Mouse (Mus musculus): ENCODE results near the gene Dnm1.

Dnm1 gene

DNA sequence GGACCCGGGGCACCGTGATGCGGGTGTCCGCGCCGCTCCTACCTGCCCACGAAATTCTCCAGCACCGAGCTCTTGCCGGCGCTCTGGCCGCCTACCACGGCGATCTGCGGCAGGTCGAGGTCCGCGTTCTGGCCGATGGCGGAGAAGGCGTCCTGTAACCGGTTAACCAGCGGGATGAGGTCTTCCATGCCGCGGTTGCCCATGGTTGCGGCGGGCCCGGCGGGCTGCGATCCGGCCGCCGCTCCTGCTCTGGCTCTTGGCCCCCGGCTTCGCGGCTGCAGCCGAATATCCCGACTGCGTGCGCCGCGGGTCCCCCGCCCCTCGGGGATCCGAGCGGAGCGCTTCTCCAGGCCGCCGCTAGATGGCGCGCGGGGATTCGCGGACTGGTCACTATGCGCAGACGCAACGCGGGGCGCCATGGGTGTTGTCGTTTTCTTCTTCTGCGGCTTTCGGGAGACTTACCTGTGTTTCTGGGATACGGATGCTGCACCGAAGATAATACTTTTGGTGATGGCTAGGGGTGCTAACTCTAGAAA is at the start of gene Dnm1:
Gene Dnm1 (minus strand): TSS at position 332 of the 536 bp plus-strand sequence.
- peak; percentile 90 for DNase-seq (ENCODE audit: low read depth, low spot score)
- Histone ChIP-seq H3K27me3 (ENCODE audit: control insufficient read depth, insufficient read depth, low read length, poor library complexity, severe bottlenecking) (peaks cover 2% of the 10 kb centered on the region; the same call in 1 of the 2 replicates), H3K36me3 (ENCODE audit: control insufficient read depth, insufficient read depth, low read length, poor library complexity, severe bottlenecking) (no peaks in the 10 kb centered on the region)

DNA sequence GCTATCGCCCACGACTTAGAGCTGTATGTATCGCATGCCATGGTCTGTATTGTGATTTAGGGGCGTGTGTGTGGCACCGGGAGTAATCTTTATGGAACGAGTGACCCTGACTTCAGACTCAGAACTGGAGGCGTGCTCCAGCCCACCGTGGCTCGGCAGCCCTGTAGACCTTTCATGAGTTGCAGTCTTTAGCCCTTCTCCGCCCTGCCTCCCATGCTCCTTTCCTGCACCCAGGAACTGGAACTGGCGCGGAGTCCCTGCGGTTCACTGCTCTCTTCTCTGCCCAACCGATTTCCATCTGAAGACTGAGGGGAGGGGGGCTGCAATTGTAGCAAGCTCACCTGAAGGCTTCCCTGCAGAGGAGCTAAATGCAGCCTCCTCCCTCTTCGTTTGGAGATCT is 43.6 kb upstream of the Dnm1 start:
- Histone ChIP-seq H3K36me3 (ENCODE audit: control insufficient read depth, insufficient read depth, low read length, poor library complexity, severe bottlenecking) (no peaks in the 10 kb centered on the region; the same call in 1 of the 2 replicates), H3K27me3 (ENCODE audit: control insufficient read depth, insufficient read depth, low read length, poor library complexity, severe bottlenecking) (no peaks in the 10 kb centered on the region)
- peak; percentile 10 for DNase-seq (ENCODE audit: low read depth, low spot score)

DNA sequence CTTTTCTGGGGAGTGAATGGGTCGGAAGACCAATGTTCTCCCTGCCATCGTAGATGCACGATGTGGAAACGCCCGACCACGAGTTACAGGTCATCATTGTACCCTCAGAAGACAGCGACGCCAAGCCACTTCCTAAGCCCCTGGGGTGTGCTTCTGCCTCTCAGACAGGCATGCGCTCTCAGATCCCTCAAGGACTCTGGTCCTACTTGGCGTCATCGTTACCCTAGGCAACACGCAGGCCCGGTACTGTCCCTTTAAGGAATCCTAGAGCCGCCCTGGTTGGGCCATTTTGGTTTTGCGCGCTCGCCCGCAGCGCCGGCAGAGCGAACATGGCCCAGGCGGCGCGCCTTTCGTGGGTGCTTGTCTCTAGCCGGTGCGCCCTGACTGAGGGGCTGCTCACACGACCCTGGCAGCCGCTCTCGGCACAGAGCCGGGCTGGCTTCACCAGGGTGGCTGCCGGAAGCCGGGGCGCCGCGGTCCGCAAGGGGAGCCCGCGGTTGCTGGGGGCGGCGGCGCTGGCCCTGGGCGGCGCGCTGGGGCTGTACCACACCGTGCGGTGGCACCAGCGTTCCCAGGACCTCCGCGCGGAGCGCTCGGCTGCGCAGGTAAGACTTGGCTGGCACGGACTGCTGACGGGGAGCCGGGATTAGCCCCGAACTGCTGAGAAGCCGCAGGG is 42.9 kb upstream of the Dnm1 start:
- H3K36me3 ChIP-seq (ENCODE audit: control insufficient read depth, insufficient read depth, low read length, poor library complexity, severe bottlenecking): no peaks in the 10 kb centered on the region
- DNase-seq (ENCODE audit: low read depth, low spot score): peak; percentile 92

DNA sequence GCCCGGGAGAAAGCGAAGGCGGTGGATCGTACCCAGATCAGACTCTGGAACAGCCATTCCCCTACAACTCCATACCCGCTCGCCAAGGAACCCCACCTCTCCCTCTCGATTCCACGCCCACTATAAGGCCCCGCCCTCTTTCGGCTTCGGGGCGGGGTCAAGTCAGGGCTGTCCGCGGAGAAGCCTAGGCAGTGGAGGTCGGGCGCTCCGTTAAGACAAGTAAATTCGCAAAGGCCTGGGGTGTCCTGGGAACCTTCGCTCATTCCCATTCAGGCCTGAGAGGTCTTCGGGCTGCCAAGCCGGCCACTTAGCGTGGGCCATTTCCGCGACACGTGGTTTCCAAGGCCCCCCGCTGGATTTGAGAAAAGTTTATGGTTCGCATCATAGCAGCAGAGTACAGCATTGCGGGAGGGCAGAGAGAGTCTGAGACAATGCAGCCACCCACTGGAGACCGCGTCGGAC is 42.4 kb upstream of the Dnm1 start, which contains the start of gene Ptges2:
Gene Ptges2 (plus strand): TSS at position 413 of the 462 bp plus-strand sequence.
- peak; percentile 89 for DNase-seq (ENCODE audit: low read depth, low spot score)
- H3K36me3 ChIP-seq (ENCODE audit: control insufficient read depth, insufficient read depth, low read length, poor library complexity, severe bottlenecking): no peaks in the 10 kb centered on the region
- H3K27me3 ChIP-seq (ENCODE audit: control insufficient read depth, insufficient read depth, low read length, poor library complexity, severe bottlenecking): no peaks in the 10 kb centered on the region

More for the DNA sequence above, 42.9 kb upstream of the Dnm1 start:
- H3K27me3 ChIP-seq (ENCODE audit: control insufficient read depth, insufficient read depth, low read length, poor library complexity, severe bottlenecking): no peaks in the 10 kb centered on the region

DNA sequence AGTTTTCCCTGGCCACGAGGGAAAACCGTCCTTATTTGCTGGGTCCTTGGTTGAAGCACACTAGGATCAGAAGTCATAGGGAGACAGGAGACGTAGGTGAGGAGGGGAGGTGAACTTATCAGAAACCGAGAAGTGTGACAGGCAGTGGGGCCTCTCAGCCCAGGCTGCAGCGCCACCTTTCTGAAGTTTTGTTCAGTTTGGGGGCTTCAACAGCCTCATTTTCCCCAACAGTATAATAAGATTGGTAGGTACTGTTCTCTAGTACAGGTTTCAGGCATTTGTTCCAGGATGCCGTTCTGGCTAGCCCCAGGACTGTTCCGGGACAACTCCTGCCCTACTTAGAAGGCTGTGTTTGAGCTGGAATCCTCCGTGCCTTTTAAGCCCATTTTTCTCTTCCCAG is 41.8 kb upstream of the Dnm1 start:
- DNase-seq (ENCODE audit: low read depth, low spot score): peak; percentile 43
- Histone ChIP-seq H3K27me3 (ENCODE audit: control insufficient read depth, insufficient read depth, low read length, poor library complexity, severe bottlenecking) (no peaks in the 10 kb centered on the region), H3K36me3 (ENCODE audit: control insufficient read depth, insufficient read depth, low read length, poor library complexity, severe bottlenecking) (no peaks in the 10 kb centered on the region)

DNA sequence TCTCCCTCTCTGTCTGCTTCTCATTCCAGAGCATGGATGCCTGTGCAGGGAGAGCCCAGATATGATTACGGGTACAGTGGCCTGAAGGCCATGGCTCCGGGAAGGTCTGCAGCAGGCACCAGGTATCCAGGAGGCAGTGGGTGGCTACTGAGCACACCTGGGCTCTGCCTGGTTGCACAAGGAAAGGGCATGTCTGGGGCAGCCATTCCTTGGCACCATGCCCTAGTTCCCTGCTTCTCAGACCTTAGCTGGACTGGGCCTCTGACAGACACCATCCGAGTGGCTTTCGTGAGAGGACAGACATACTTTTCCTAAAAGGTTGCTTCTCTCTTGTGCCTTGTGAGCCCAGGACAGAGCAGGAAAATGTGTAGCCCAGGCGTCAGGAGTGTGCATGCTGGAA is 38.9 kb upstream of the Dnm1 start:
- Histone ChIP-seq H3K36me3 (ENCODE audit: control insufficient read depth, insufficient read depth, low read length, poor library complexity, severe bottlenecking) (no peaks in the 10 kb centered on the region), H3K27me3 (ENCODE audit: control insufficient read depth, insufficient read depth, low read length, poor library complexity, severe bottlenecking) (no peaks in the 10 kb centered on the region)
- DNase-seq (ENCODE audit: low read depth, low spot score): no peak

DNA sequence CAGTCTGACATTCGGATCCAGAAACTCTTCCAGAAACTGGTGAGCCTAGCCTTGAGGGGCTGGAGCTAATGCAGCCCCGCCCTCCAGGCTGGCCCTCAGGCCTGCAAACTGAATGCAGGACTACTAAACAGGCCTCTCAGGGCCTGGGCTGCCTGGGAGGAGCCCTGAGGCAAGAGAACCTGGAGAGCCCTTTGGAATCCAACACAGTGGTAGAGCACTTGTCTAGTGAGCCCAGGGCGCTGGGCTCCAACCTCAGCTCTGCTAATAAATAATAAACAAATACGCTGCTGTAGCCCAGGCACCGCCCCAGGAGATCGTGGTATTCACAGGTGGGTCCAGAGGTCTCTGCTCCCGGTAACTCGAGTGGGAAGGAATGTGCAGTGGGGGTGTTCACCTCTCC is 37.7 kb upstream of the Dnm1 start:
- Histone ChIP-seq H3K27me3 (ENCODE audit: control insufficient read depth, insufficient read depth, low read length, poor library complexity, severe bottlenecking) (no peaks in the 10 kb centered on the region), H3K36me3 (ENCODE audit: control insufficient read depth, insufficient read depth, low read length, poor library complexity, severe bottlenecking) (no peaks in the 10 kb centered on the region)
- no peak for DNase-seq (ENCODE audit: low read depth, low spot score)

DNA sequence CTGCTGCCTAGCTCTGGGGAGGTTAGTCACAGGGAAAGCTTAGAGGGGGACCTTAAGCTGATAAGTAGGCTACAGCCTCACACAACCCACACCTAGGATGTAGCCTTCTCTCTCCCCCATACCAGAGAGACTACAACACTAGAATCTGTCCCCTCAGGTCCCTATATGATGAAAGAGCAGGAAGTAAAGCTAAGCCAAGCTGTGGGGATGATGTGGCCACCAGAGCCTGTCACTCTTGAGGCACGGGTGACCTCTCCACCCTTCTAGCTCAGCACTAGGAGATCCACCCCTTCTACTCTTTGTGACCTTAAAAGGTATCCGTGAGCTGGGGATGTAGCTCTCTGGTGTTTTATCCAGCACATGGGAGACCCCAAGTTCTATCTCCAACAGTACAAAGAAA is 36.0 kb upstream of the Dnm1 start:
- no peaks in the 10 kb centered on the region for H3K36me3 ChIP-seq (ENCODE audit: control insufficient read depth, insufficient read depth, low read length, poor library complexity, severe bottlenecking)
- no peak for DNase-seq (ENCODE audit: low read depth, low spot score)
- H3K27me3 ChIP-seq (ENCODE audit: control insufficient read depth, insufficient read depth, low read length, poor library complexity, severe bottlenecking): no peaks in the 10 kb centered on the region

DNA sequence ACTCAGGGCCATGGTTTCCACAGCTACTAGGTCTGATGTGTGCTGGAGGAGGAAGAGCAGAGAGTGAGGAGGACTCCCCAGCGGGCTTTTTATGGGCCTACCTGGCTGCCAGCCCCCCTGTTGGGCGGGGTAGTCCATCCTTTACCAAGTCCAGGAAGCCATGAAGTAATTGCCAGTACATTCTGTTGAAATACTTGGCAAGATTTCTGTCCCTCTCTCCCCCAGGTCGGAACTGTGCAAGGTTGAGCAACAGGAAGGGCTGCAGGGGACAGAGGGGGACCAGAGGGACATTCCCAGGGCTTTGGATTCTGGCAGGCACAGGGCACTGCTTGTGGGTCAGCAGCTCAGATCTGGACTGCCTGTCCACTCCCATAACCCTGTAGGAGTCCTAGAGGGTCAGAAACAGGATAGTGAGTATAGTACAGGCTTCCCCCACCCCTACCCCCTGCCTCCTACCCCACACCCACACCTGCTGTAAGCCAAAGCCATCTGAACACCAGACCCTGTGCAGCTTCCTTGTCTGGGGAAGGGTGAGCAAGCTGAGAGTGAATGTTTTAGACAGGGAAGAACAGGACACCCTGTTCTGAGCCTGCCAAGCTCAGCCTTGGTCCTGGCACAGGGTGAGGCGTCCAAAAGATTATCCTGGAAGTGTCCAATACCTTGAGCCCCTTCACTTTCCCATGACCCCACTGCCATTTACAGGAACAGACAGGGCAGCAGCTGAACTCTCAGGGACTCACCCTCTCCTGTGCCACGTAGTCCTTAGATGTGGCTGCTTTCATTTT is 34.8 kb upstream of the Dnm1 start, which contains the start of gene Lcn2:
Gene Lcn2 (minus strand): TSS at position 547 of the 785 bp plus-strand sequence.
- H3K27me3 ChIP-seq (ENCODE audit: control insufficient read depth, insufficient read depth, low read length, poor library complexity, severe bottlenecking): no peaks in the 10 kb centered on the region
- no peaks in the 10 kb centered on the region for H3K36me3 ChIP-seq (ENCODE audit: control insufficient read depth, insufficient read depth, low read length, poor library complexity, severe bottlenecking)
- DNase-seq (ENCODE audit: low read depth, low spot score): no peak

DNA sequence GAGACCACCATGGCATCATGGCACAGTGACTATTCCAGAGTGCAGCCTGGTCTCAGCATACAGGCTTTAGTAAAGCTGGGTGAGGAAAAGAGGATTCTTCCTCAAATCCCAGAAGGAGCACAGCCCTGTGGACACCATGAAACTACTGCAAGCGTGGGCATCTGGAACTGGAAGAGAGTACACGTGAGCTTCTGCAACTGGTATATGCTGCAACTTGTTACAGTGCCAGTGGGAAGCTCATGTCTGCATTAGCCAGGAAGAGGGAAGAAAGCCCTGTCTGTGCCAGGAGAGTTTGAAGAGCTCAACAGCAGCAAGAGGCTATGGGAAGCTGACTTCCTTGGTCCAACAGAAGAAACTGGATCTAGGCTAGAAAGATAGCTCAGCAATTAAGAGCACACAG is 29.6 kb upstream of the Dnm1 start:
- H3K36me3 ChIP-seq (ENCODE audit: control insufficient read depth, insufficient read depth, low read length, poor library complexity, severe bottlenecking): no peaks in the 10 kb centered on the region; the same call in 1 of the 2 replicates
- DNase-seq (ENCODE audit: low read depth, low spot score): no peak
- H3K27me3 ChIP-seq (ENCODE audit: control insufficient read depth, insufficient read depth, low read length, poor library complexity, severe bottlenecking): no peaks in the 10 kb centered on the region

DNA sequence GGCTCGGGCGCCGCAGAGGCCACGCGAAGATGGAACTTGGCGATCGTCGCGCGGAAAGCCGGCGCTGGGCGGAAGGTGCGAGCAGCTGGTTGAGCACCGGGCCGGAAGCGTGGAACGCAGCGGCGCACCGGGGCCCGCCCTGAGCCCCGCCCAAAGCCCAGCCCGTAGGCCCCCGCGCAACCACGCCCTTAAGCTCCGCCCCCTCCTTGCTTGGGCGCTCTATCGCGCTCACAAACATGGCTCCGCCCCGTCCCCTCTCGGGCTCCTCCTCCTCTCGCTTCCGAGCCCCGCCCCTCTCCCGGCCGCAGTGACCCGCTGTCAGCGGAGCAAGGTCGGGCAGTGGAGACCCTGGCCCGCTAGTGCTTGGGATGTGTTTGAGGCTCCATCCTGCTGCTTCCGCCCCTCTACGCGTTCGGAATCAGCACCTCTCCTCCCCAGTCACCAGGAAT is 28.7 kb upstream of the Dnm1 start, which contains the start of gene 1110008P14Rik:
Gene 1110008P14Rik (minus strand): TSS at position 164 of the 449 bp plus-strand sequence.
- peak; percentile 97 for DNase-seq (ENCODE audit: low read depth, low spot score)
- Histone ChIP-seq H3K27me3 (ENCODE audit: control insufficient read depth, insufficient read depth, low read length, poor library complexity, severe bottlenecking) (no peaks in the 10 kb centered on the region), H3K36me3 (ENCODE audit: control insufficient read depth, insufficient read depth, low read length, poor library complexity, severe bottlenecking) (no peaks in the 10 kb centered on the region; the same call in none of the 2 replicates)

DNA sequence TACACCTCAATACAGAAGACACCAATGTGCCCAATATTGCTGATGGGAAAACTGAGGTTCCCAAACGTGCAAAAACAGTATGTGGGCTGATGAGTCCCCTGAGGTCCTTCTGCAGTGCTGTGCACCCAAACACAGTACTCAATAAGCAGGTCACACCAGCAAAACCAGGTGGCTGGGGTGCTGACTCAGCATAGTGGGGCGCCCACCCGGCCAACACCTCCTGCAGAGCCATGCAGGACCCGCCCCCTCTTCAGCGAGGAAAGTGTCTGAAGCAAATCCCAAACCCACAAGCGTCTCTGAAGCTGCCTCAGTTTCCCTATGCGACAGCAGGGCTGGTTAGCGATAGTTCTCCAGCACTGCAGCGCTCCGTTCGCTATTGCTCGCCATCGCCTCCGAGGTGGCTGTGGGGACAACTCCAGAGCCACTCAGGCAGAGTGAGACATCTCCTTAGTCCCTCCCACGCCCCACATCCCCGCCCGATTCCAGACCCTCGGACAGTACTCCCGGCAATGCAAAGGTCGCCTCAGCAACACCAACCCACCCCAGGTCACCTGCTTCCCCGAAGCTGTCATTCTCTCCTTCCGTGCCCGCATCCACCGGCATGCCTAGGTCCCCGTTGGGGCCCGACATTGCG is 28.1 kb upstream of the Dnm1 start:
- no peaks in the 10 kb centered on the region for H3K27me3 ChIP-seq (ENCODE audit: control insufficient read depth, insufficient read depth, low read length, poor library complexity, severe bottlenecking)
- DNase-seq (ENCODE audit: low read depth, low spot score): no peak
- H3K36me3 ChIP-seq (ENCODE audit: control insufficient read depth, insufficient read depth, low read length, poor library complexity, severe bottlenecking): peaks cover 2% of the 10 kb centered on the region

DNA sequence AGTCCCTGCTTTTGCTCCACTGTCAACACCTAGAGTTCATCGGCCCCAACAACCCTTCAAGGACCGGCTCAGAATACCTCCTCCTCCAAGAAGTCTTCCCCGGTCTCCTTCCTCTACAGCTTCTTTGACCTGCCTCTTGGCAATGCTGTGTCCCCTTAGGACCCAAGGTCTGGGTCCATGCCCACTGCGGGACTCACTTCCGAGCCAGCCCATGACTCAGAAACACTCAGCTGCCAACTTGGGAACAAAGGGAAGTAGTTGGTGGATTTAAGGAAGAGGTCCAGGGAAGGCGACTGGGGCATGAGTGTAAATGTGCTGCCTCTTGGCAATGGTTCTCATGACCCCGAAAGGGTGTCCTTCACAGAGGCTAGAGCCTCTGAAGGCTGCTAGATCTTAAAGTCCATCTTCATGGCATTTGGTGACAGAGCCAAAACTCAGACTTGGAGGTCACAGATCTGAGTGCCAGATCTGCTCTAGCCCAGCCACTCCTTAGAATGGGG is 26.9 kb upstream of the Dnm1 start:
- DNase-seq (ENCODE audit: low read depth, low spot score): no peak
- Histone ChIP-seq H3K27me3 (ENCODE audit: control insufficient read depth, insufficient read depth, low read length, poor library complexity, severe bottlenecking) (no peaks in the 10 kb centered on the region), H3K36me3 (ENCODE audit: control insufficient read depth, insufficient read depth, low read length, poor library complexity, severe bottlenecking) (peaks cover 2% of the 10 kb centered on the region)

DNA sequence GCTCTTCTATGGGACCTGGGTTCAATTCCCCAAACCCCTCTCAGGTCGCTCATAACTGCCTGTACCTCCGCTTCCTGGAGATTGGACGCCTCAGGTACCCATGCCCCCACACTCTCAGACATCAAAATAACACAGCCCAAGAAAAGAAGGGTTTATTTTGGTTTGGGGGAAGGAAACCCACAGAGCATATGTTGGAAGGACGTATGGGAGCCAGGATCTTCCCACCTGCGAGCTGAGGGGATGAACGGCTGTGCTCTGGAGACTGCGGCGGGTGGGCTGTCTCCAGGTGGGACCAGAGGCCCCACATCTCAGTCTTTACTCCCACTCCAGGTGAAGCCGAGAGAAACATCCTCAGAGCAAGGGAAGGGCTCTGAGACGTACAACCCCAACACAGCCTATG is 23.8 kb upstream of the Dnm1 start:
- no peak for DNase-seq (ENCODE audit: low read depth, low spot score)
- Histone ChIP-seq H3K27me3 (ENCODE audit: control insufficient read depth, insufficient read depth, low read length, poor library complexity, severe bottlenecking) (no peaks in the 10 kb centered on the region), H3K36me3 (ENCODE audit: control insufficient read depth, insufficient read depth, low read length, poor library complexity, severe bottlenecking) (peaks cover 7% of the 10 kb centered on the region)
